Mouse (Mus musculus): Measurements from ENCODE around the gene Mast1. TPM values are rescaled to one million over a fixed set of nuclear protein-coding genes. Genes with fewer than 3 reads are reported as not detected.

Gene Mast1
- polyA plus RNA-seq, 1 experiment = 0.01 TPM

- peaks cover 63% of the 10 kb centered on the region for H3K36me3 ChIP-seq (ENCODE audit: control insufficient read depth)
- TF ChIP-seq TAL1 (IDR thresholded peaks at IDR 0.05; ENCODE audit: low read length) (no peak), GATA1 (IDR thresholded peaks at IDR 0.05; ENCODE audit: low read length) (no peak)
- no peaks in the 10 kb centered on the region for H3K9me3 ChIP-seq (ENCODE audit: control insufficient read depth, low read length)
Measured at GRCm38 (mm10) chr8:84873016-84873415, 64.1 kb downstream of the Mast1 start.

DNA sequence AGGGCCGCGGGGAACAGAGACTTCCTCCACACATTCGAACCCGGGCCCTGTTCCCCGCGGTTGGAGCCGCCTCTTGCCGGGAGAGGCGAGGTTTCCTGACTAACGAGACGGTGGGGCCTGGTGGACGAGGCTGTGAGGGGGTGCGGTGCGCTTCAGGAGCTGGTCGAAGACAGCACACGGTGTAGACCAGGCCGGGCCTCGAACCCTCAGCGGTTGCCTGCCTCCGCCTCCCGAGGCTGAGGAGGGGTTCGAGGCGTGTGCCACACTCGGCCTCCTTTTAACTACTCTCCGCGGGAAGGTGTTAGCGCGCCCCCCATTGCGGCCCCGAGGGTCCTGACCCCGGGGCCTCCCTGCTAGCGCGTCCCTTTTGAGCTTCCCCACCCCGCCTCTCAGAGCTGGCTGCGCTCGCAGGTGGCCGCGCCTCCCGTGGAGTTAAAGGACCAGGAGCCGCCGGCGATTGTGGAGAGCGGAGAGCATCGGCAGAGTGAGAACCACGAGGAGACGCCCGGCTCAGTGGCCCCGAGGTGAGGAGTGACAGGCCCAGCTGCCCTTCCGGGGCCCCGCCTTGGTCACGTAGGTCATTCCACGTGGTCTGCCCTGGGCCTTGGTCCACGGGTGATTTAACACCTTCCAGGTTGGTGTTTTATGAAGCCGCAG lies 64.7 kb downstream of the Mast1 start:
- H3K4me1 ChIP-seq (ENCODE audit: control insufficient read depth) = peaks cover 56% of the 10 kb centered on the region
- no peaks in the 10 kb centered on the region for H3K9me3 ChIP-seq (ENCODE audit: control insufficient read depth, low read length)
- H3K36me3 ChIP-seq (ENCODE audit: control insufficient read depth) = peaks cover 64% of the 10 kb centered on the region
- peak overlapping the region; percentile 80 for H3K4me3 ChIP-seq (replicated peaks)
- H3K27me3 ChIP-seq (ENCODE audit: control insufficient read depth) = no peaks in the 10 kb centered on the region
- TF ChIP-seq GATA1 (IDR thresholded peaks at IDR 0.05; ENCODE audit: low read length) = no peak

More at GRCm38 (mm10) chr8:84873016-84873415, 64.1 kb downstream of the Mast1 start:
- H3K27me3 ChIP-seq (ENCODE audit: control insufficient read depth) = no peaks in the 10 kb centered on the region
- peaks cover 60% of the 10 kb centered on the region for H3K4me1 ChIP-seq (ENCODE audit: control insufficient read depth)
- peak overlapping the region; percentile 80 for H3K4me3 ChIP-seq (replicated peaks)

GRCm38 (mm10) chr8:84871376-84872308 lies 65.5 kb downstream of the Mast1 start, which contains the start of gene Syce2:
TSS of gene Syce2 (plus strand) at chr8:84872111.
- Histone ChIP-seq H3K4me3 (replicated peaks) (peak within 1 kb of the TSS; percentile 80), H3K9me3 (ENCODE audit: control insufficient read depth, low read length) (no peaks in the 10 kb centered on the region), H3K4me1 (ENCODE audit: control insufficient read depth) (peaks cover 50% of the 10 kb centered on the region), H3K27me3 (ENCODE audit: control insufficient read depth) (no peaks in the 10 kb centered on the region), H3K36me3 (ENCODE audit: control insufficient read depth) (peaks cover 65% of the 10 kb centered on the region)
- TF ChIP-seq TAL1 (IDR thresholded peaks at IDR 0.05; ENCODE audit: low read length) = no peak
- TF ChIP-seq GATA1 (IDR thresholded peaks at IDR 0.05; ENCODE audit: low read length) = no peak

Other genes starting within 250 kb of the Mast1 start
- 7.0 and 8.5 TPM in 2 replicates for gene Nacc1, start 249.5 kb downstream of the Mast1 start, polyA plus RNA-seq (2012)
- gene Lyl1, start 235.9 kb downstream of the Mast1 start, polyA plus RNA-seq (2012) = 61.4 and 62.8 TPM in 2 replicates
- gene G430095P16Rik, start 214.4 kb downstream of the Mast1 start, polyA plus RNA-seq (2012) = 11.0 and 11.9 TPM in 2 replicates
- gene Nfix, start 137.0 kb downstream of the Mast1 start, polyA plus RNA-seq (2012) = 1.9 and 2.6 TPM in 2 replicates
- gene Dand5, start 114.5 kb downstream of the Mast1 start, polyA plus RNA-seq (2012) = 1.3 and 1.5 TPM in 2 replicates
- 10.3 and 11.6 TPM in 2 replicates for gene Gadd45gip1, start 105.8 kb downstream of the Mast1 start, polyA plus RNA-seq (2012)
- gene Rad23a, start 96.7 kb downstream of the Mast1 start, polyA plus RNA-seq (2012) = 740 and 808 TPM in 2 replicates
- gene Calr, start 90.4 kb downstream of the Mast1 start, polyA plus RNA-seq (2012) = 29.4 and 30.9 TPM in 2 replicates
- 9.0 and 9.3 TPM in 2 replicates for gene Farsa, start 80.4 kb downstream of the Mast1 start, polyA plus RNA-seq (2012)
- gene Syce2, start 65.2 kb downstream of the Mast1 start, polyA plus RNA-seq (2012) = 15.0 TPM in 2 replicates
- 15.0 and 18.3 TPM in 2 replicates for gene Gcdh, start 43.4 kb downstream of the Mast1 start, polyA plus RNA-seq (2012)
- gene Klf1, start 35.4 kb downstream of the Mast1 start, polyA plus RNA-seq (2012) = 358 and 362 TPM in 2 replicates
- 4.8 and 7.7 TPM in 2 replicates for gene Dnase2a, start 28.8 kb downstream of the Mast1 start, polyA plus RNA-seq (2012)
- gene Rtbdn, start 9.6 kb upstream of the Mast1 start, polyA plus RNA-seq (2012) = not detected in 2 replicates
- not detected in 2 replicates for gene Gm49661, start 32.1 kb upstream of the Mast1 start, polyA plus RNA-seq (2012)
- 111 and 222 TPM in 2 replicates for gene Prdx2, start 32.2 kb upstream of the Mast1 start, polyA plus RNA-seq (2012)
- 162 and 179 TPM in 2 replicates for gene Rnaseh2a, start 32.4 kb upstream of the Mast1 start, polyA plus RNA-seq (2012)
- 9.6 and 10.3 TPM in 2 replicates for gene Junb, start 41.4 kb upstream of the Mast1 start, polyA plus RNA-seq (2012)
- 0.46 and 0.58 TPM in 2 replicates for gene Hook2, start 53.2 kb upstream of the Mast1 start, polyA plus RNA-seq (2012)
- gene Best2, start 77.2 kb upstream of the Mast1 start, polyA plus RNA-seq (2012) = not detected in 2 replicates
- gene Asna1, start 87.9 kb upstream of the Mast1 start, polyA plus RNA-seq (2012) = 18.6 and 31.0 TPM in 2 replicates
- gene Trir, start 89.5 kb upstream of the Mast1 start, polyA plus RNA-seq (2012) = 77.0 and 92.3 TPM in 2 replicates
- 1.7 and 1.8 TPM in 2 replicates for gene Tnpo2, start 99.6 kb upstream of the Mast1 start, polyA plus RNA-seq (2012)
- gene Fbxw9, start 122.7 kb upstream of the Mast1 start, polyA plus RNA-seq (2012) = 0.54 and 0.63 TPM in 2 replicates
- gene Gm5741, start 130.6 kb upstream of the Mast1 start, polyA plus RNA-seq (2012) = 0.37 TPM in 1 of 2 replicates, not detected in the other
- gene Dhps, start 134.4 kb upstream of the Mast1 start, polyA plus RNA-seq (2012) = 2.0 and 2.1 TPM in 2 replicates
- gene Wdr83os, start 143.4 kb upstream of the Mast1 start, polyA plus RNA-seq (2012) = 0.28 and 1.5 TPM in 2 replicates
- gene Wdr83, start 143.9 kb upstream of the Mast1 start, polyA plus RNA-seq (2012) = 2.7 and 4.7 TPM in 2 replicates
- 0.13 and 0.27 TPM in 2 replicates for gene Man2b1, start 145.9 kb upstream of the Mast1 start, polyA plus RNA-seq (2012)
- 0.01 TPM in 1 of 2 replicates, not detected in the other for gene Zfp791, start 185.7 kb upstream of the Mast1 start, polyA plus RNA-seq (2012)
- not detected in 2 replicates for gene Cks1brt, start 214.6 kb upstream of the Mast1 start, polyA plus RNA-seq (2012)

Measured in erythroblast, embryonic 14.5 days (primary cell).